ENCODE assay signal across 12 mouse cellular contexts in the genomic region with DNA sequence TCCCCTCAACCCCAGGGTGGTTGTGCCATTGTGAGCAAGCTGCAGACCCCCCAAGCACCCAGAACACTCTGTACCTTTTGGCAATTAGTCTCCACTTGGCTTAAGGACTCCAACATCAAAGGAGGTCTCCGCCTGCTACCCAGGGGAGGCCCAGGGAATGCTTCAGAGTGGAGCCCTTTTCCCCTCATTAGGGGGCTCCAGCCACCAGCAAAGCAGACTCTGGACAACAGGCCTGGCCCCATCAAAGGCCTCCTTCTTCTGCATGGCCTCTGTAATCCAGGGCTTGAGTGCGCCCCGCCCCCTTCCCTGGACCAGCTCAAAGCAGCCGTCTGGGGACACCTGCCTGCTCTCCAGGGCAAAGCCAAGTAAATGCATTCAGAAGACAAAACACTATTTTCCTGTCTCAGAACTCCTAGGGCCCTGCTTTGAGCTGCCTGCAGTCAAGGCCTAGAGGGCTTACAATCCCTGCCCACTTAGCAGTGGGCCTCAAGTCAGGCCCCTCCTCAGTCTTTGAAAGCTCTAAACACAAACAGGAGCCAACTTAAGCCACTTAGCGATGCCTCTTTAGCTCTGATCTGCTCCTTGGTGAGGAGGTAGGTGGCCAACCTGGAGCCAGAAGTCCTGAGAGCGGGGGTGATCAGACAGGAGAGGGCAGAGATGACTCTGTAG.
A peak's percentile ranks its signal among the peaks of the same experiment; 100 is the strongest.
DNase-seq lines count a peak whose midpoint lies in the region; ATAC-seq and TF ChIP-seq lines count a peak whose summit lies in the region.
"Had no signal": no experiment of that assay in that cellular context is flagged by ENCODE, and none has a peak within 500 bp of the region (broad histone marks: within the 10 kb centered on the region; RNA-seq: fewer than 3 reads in every experiment).

No protein-coding gene starts in this region.

- TF ChIP-seq CTCF in lung, adult 2 months (IDR thresholded peaks at IDR 0.05; ENCODE audit: insufficient read depth, low read length), result no peak

- intact Hi-C loops in left cerebral cortex, postnatal 10 days (cut with DNase I), result no loop called here
- intact Hi-C loops in left cerebral cortex, postnatal 36 days (cut with DNase I), result loop anchor here (10.0 kb wide), 2 partner anchors 181 to 249 kb away; a partner anchor contains a TSS
- intact Hi-C loops in heart, postnatal 10 days (cut with DNase I), result no loop called here

- H3K27me3 ChIP-seq in forebrain, embryonic 11.5 days (ENCODE audit: control insufficient read depth, insufficient read depth, low read length), result peaks cover 35% of the 10 kb centered on the region
- H3K27me3 ChIP-seq in limb, embryonic 11.5 days (ENCODE audit: control insufficient read depth, insufficient read depth, low read length), result no peaks in the 10 kb centered on the region

- H3K4me2 ChIP-seq in forebrain, embryonic 11.5 days (ENCODE audit: low read depth, low read length, severe bottlenecking), result no peak overlapping the region
- no peak overlapping the region for H3K4me2 ChIP-seq in limb, embryonic 11.5 days (ENCODE audit: low read depth, severe bottlenecking)
- H3K4me2 ChIP-seq: embryonic facial prominence, embryonic 13.5 days had no signal

- peaks cover 6% of the 10 kb centered on the region; the same call in 1 of the 2 replicates for H3K4me1 ChIP-seq in forebrain, embryonic 11.5 days (replicated peaks; ENCODE audit: control insufficient read depth, insufficient read depth, low read length)
- peaks cover 9% of the 10 kb centered on the region for H3K4me1 ChIP-seq in limb, embryonic 11.5 days (ENCODE audit: control insufficient read depth, insufficient read depth, low read length)
- no peaks in the 10 kb centered on the region for H3K4me1 ChIP-seq in lung, adult 2 months (ENCODE audit: control insufficient read depth, insufficient read depth, low read length)

- H3K9ac ChIP-seq in forebrain, embryonic 11.5 days (ENCODE audit: low read length), result no peak overlapping the region
- H3K9ac ChIP-seq in limb, embryonic 11.5 days (ENCODE audit: low read length), result no peak overlapping the region
- H3K9ac ChIP-seq: embryonic facial prominence, embryonic 13.5 days had no signal

- H3K27ac ChIP-seq in forebrain, embryonic 11.5 days (ENCODE audit: low read depth, low read length), result no peak overlapping the region
- H3K27ac ChIP-seq in limb, embryonic 11.5 days (replicated peaks; ENCODE audit: low read depth, low read length), result peak overlapping the region; percentile 80
- H3K27ac ChIP-seq: embryonic facial prominence, embryonic 13.5 days had no signal

- no peak for TF ChIP-seq POLR2A in lung, adult 2 months (IDR thresholded peaks at IDR 0.05; ENCODE audit: borderline replicate concordance, extremely low read depth, low read depth, low read length)

- H3K4me3 ChIP-seq in forebrain, embryonic 11.5 days (ENCODE audit: low read depth, low read length), result no peak overlapping the region
- H3K4me3 ChIP-seq in limb, embryonic 11.5 days (ENCODE audit: low read depth, low read length), result no peak overlapping the region
- H3K4me3 ChIP-seq in lung, adult 2 months (replicated peaks; ENCODE audit: extremely low read depth, low read depth, low read length), result no peak overlapping the region
- H3K4me3 ChIP-seq: embryonic facial prominence, embryonic 13.5 days had no signal

- peak; percentile 94 for ATAC-seq in forebrain, embryonic 11.5 days (replicated peaks; ENCODE audit: low FRiP score)
- ATAC-seq in limb, embryonic 11.5 days (ENCODE audit: insufficient number of reproducible peaks, low FRiP score, low TSS enrichment, low read depth), result peak; percentile 87
- ATAC-seq: CD4-positive, CD25-positive, alpha-beta regulatory T cell, adult 4 months had no signal

- peaks cover 5% of the 10 kb centered on the region; the same call in 1 of the 2 replicates for H3K9me3 ChIP-seq in forebrain, embryonic 11.5 days (ENCODE audit: control insufficient read depth, low read length)
- H3K9me3 ChIP-seq in limb, embryonic 11.5 days (ENCODE audit: control insufficient read depth, low read length), result no peaks in the 10 kb centered on the region
- H3K9me3 ChIP-seq: embryonic facial prominence, embryonic 13.5 days had no signal

- no peaks in the 10 kb centered on the region for H3K36me3 ChIP-seq in forebrain, embryonic 11.5 days (ENCODE audit: control insufficient read depth, insufficient read depth, low read length)
- no peaks in the 10 kb centered on the region for H3K36me3 ChIP-seq in limb, embryonic 11.5 days (ENCODE audit: control insufficient read depth, insufficient read depth, low read length)
- H3K36me3 ChIP-seq: embryonic facial prominence, embryonic 13.5 days had no signal

- peak; percentile 38 to 48 for DNase-seq in left cerebral cortex, postnatal 10 days (ENCODE audit: extremely low spot score in 1 of 2, low spot score in 2 of 2)
- DNase-seq in left cerebral cortex, postnatal 36 days (ENCODE audit: low spot score in 2 of 2), result no peak
- peak; percentile 83 for DNase-seq in forebrain, embryonic 11.5 days (ENCODE audit: low spot score)
- peak; percentile 85 for DNase-seq in limb, embryonic 11.5 days (ENCODE audit: low spot score)
- DNase-seq in right cerebral cortex, postnatal 4 days, result peak; percentile 29
- DNase-seq in lung, adult 2 months, result no peak
- no peak for DNase-seq in heart, postnatal 10 days
- DNase-seq: adrenal gland, adult 8-10 months; lung, adult 18-20 months; thymus, adult 2 months had no signal

- WGBS in forebrain, embryonic 11.5 days, result 5% methylated on average over 6 of the region's 6 CpGs
- WGBS in limb, embryonic 11.5 days, result 9% methylated on average over 6 of the region's 6 CpGs
- 55% methylated on average over 6 of the region's 6 CpGs for WGBS in lung, adult 2 months

Comparison
In these comparisons a context has a peak if more than half of its experiments do, and no peak if none do; other contexts are left out.
1. DNase-seq: peak in left cerebral cortex, postnatal 10 days (2 of 2), forebrain, embryonic 11.5 days (single experiment), limb, embryonic 11.5 days (single experiment) and right cerebral cortex, postnatal 4 days (single experiment); none in left cerebral cortex, postnatal 36 days (0 of 2), lung, adult 2 months (single experiment) and heart, postnatal 10 days (0 of 2).